Mouse (Mus musculus) heart, adult 10 weeks (tissue): ENCODE results near the gene D7Ertd443e. TPM values are rescaled to one million over a fixed set of nuclear protein-coding genes. Genes with fewer than 3 reads are reported as not detected.

Source experiments
- polyA plus RNA-seq: library from polyadenylated mRNA; stranded (reverse); fragments of 350-450 nt; fragmentation: Illumina TruSeq; extraction: RNeasy Lipid Tissue Mini Kit (QIAGEN cat#74804); gene quantifications from one replicate; pipeline ENCODE4 v1.2.3, GENCODE M21; 2014; ENCODE audit warnings: low read depth, low replicate concordance

D7Ertd443e gene
- polyA plus RNA-seq, result 2.0 TPM

GRCm38 (mm10) chr7:134385561-134385960, at the start of gene D7Ertd443e:
Gene D7Ertd443e (minus strand): TSS chr7:134385661.

GRCm38 (mm10) chr7:134231378-134232346, 153.8 kb downstream of the D7Ertd443e start, which contains the start of gene Adam12:
Gene Adam12 (minus strand): TSS chr7:134232146.

Other genes with a start within 250 kb of the D7Ertd443e start
- gene Adam12, start 153.5 kb downstream of the D7Ertd443e start, polyA plus RNA-seq, result 0.24 TPM